ENCODE assay signal across 14 mouse cellular contexts in the genomic region with DNA sequence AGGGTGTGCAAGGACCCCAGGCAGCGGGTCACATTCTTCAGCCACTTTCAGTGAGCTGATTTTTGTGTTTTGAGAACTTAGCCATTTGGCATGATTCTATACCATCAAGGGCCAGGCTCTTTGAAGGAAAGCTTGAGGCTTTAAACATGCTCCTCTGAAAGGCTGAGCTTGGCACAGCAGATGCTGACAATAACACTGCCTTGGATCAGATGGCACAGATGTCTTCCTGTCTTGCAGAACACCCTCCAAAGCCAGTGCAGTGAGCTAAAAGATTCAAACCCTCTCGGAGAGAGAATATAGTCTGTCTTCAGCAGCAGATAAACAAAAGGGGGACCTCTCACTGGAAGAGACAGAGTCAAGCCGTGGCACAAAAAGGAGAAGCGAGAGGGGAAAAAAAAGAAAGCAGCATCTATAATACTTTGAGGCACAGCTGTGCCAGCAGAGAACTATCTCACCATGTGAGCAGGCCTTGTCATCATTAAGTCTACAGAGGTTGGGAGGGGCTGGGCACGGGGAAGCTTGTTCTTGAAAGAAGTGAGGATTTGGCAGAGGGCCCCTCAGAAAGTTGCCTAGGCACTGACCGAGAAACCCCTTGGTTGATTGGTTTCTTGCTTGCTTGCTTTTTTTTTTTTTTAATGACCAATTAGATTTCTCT. TPM values are rescaled to one million over a fixed set of nuclear protein-coding genes. Genes with fewer than 3 reads are reported as not detected.
DNase-seq lines count a peak whose midpoint lies in the region; ATAC-seq and TF ChIP-seq lines count a peak whose summit lies in the region.
"Had no signal": no experiment of that assay in that cellular context is flagged by ENCODE, and none has a peak within 500 bp of the region (broad histone marks: within the 10 kb centered on the region; RNA-seq: fewer than 3 reads in every experiment).

No protein-coding gene starts in this region.

- no peak for TF ChIP-seq CTCF in hindbrain, postnatal 0 days (IDR thresholded peaks at IDR 0.05; ENCODE audit: low read depth)

- H3K27me3 ChIP-seq in hindbrain, postnatal 0 days (ENCODE audit: insufficient read depth, low read length): no peaks in the 10 kb centered on the region
- peaks cover 6% of the 10 kb centered on the region; the same call in 1 of the 2 replicates for H3K27me3 ChIP-seq in hindbrain, embryonic 12.5 days
- H3K27me3 ChIP-seq in embryonic facial prominence, embryonic 13.5 days: no peaks in the 10 kb centered on the region
- no peaks in the 10 kb centered on the region for H3K27me3 ChIP-seq in limb, embryonic 15.5 days

- 0 out of 2 replicates have a peak, but pooled peaks have one; percentile 21 for ATAC-seq in hindbrain, postnatal 0 days
- no peak for ATAC-seq in hindbrain, embryonic 12.5 days (ENCODE audit: low FRiP score)
- no peak for ATAC-seq in embryonic facial prominence, embryonic 13.5 days (ENCODE audit: insufficient number of reproducible peaks, insufficient read depth, low FRiP score, low TSS enrichment, low read depth)
- no peak for ATAC-seq in limb, embryonic 15.5 days (ENCODE audit: insufficient number of reproducible peaks, low FRiP score, low TSS enrichment, low read depth)
- no peak for ATAC-seq in CD4-positive, CD25-positive, alpha-beta regulatory T cell, adult 4 months

- no peak overlapping the region for H3K4me2 ChIP-seq in hindbrain, postnatal 0 days (ENCODE audit: low read depth, low read length)
- H3K4me2 ChIP-seq in hindbrain, embryonic 12.5 days (replicated peaks): no peak overlapping the region
- peak overlapping the region; percentile 11; the same call in 1 of the 2 replicates for H3K4me2 ChIP-seq in embryonic facial prominence, embryonic 13.5 days
- H3K4me2 ChIP-seq in limb, embryonic 15.5 days: no peak overlapping the region

- H3K36me3 ChIP-seq in hindbrain, postnatal 0 days (ENCODE audit: insufficient read depth, low read length): no peaks in the 10 kb centered on the region
- H3K36me3 ChIP-seq in hindbrain, embryonic 12.5 days: no peaks in the 10 kb centered on the region
- H3K36me3 ChIP-seq in embryonic facial prominence, embryonic 13.5 days: no peaks in the 10 kb centered on the region
- no peaks in the 10 kb centered on the region for H3K36me3 ChIP-seq in limb, embryonic 15.5 days

- 32% methylated on average over 6 of the region's 6 CpGs for WGBS in hindbrain, postnatal 0 days
- 65% methylated on average over 6 of the region's 6 CpGs for WGBS in hindbrain, embryonic 12.5 days
- 48% methylated on average over 6 of the region's 6 CpGs for WGBS in embryonic facial prominence, embryonic 13.5 days
- WGBS in limb, embryonic 15.5 days: 45% methylated on average over 6 of the region's 6 CpGs

- H3K9me3 ChIP-seq in hindbrain, postnatal 0 days (ENCODE audit: low read length): no peaks in the 10 kb centered on the region
- no peaks in the 10 kb centered on the region for H3K9me3 ChIP-seq in hindbrain, embryonic 12.5 days (replicated peaks)
- no peaks in the 10 kb centered on the region for H3K9me3 ChIP-seq in embryonic facial prominence, embryonic 13.5 days
- no peaks in the 10 kb centered on the region for H3K9me3 ChIP-seq in limb, embryonic 15.5 days
- H3K9me3 ChIP-seq: megakaryocyte, embryonic 14.5 days had no signal

- H3K9ac ChIP-seq in hindbrain, postnatal 0 days (replicated peaks; ENCODE audit: low read length): no peak overlapping the region
- H3K9ac ChIP-seq in hindbrain, embryonic 12.5 days: no peak overlapping the region
- peak overlapping the region; percentile 51; the same call in 1 of the 2 replicates for H3K9ac ChIP-seq in embryonic facial prominence, embryonic 13.5 days
- H3K9ac ChIP-seq in limb, embryonic 15.5 days: no peak overlapping the region

- peak overlapping the region; percentile 17; the same call in 1 of the 2 replicates for H3K27ac ChIP-seq in hindbrain, postnatal 0 days
- no peak overlapping the region; the same call in 1 of the 2 replicates for H3K27ac ChIP-seq in hindbrain, embryonic 12.5 days
- H3K27ac ChIP-seq in embryonic facial prominence, embryonic 13.5 days: peak overlapping the region; percentile 92
- H3K27ac ChIP-seq in limb, embryonic 15.5 days: peak overlapping the region; percentile 88

- H3K4me3 ChIP-seq in hindbrain, postnatal 0 days (ENCODE audit: low read length): no peak overlapping the region
- no peak overlapping the region for H3K4me3 ChIP-seq in hindbrain, embryonic 12.5 days
- no peak overlapping the region for H3K4me3 ChIP-seq in embryonic facial prominence, embryonic 13.5 days
- no peak overlapping the region for H3K4me3 ChIP-seq in limb, embryonic 15.5 days
- H3K4me3 ChIP-seq: megakaryocyte, embryonic 14.5 days had no signal

- peak; percentile 53 for DNase-seq in hindbrain, postnatal 0 days (ENCODE audit: low spot score)
- DNase-seq in A20 (ENCODE audit: low read depth, low spot score): peak; percentile 88
- DNase-seq in kidney, adult 18-20 months: no peak
- no peak for DNase-seq in kidney, postnatal 4 days
- DNase-seq: cerebellum, postnatal 36 days; liver; right cerebral cortex, postnatal 25 days had no signal

- peaks cover 9% of the 10 kb centered on the region; the same call in 1 of the 2 replicates for H3K4me1 ChIP-seq in hindbrain, postnatal 0 days (ENCODE audit: insufficient read depth, low read length)
- H3K4me1 ChIP-seq in hindbrain, embryonic 12.5 days: peaks cover 4% of the 10 kb centered on the region; the same call in 1 of the 2 replicates
- H3K4me1 ChIP-seq in embryonic facial prominence, embryonic 13.5 days: peaks cover 43% of the 10 kb centered on the region
- peaks cover 32% of the 10 kb centered on the region for H3K4me1 ChIP-seq in limb, embryonic 15.5 days

RNA-seq across cellular contexts. Expression of gene Cpn2, which starts 4.8 kb away (rescaled TPM):
- total RNA-seq in hindbrain, postnatal 0 days (2014; rRNA removed): under 0.01 TPM in 1 of 2 replicates, not detected in the other
- polyA plus RNA-seq in hindbrain, postnatal 0 days (2015; fragmentation: Nextera tagmentation; extraction: Ambion mirVana): not detected in 2 replicates
- not detected in 2 replicates for polyA plus RNA-seq in hindbrain, embryonic 12.5 days (2016; fragmentation: Nextera tagmentation; extraction: Ambion mirVana)
- polyA plus RNA-seq in embryonic facial prominence, embryonic 13.5 days (2015; fragmentation: Nextera tagmentation; extraction: Ambion mirVana): 0.10 TPM in 1 of 2 replicates, not detected in the other
- polyA plus RNA-seq in limb, embryonic 15.5 days (2015; fragmentation: Nextera tagmentation; extraction: Ambion mirVana): not detected in 2 replicates
- polyA plus RNA-seq in CD4-positive, CD25-positive, alpha-beta regulatory T cell, adult 4 months (2017; shearing (Covaris generic)): not detected
- polyA plus RNA-seq: kidney, embryonic 16.5 days; neural tube, embryonic 11.5 days had no signal

RNA-seq across cellular contexts. Expression of gene Lrrc15, which starts 11.0 kb away (rescaled TPM):
- 0.04 and 0.16 TPM in 2 replicates for total RNA-seq in hindbrain, postnatal 0 days (2014; rRNA removed)
- 0.09 and 0.14 TPM in 2 replicates for polyA plus RNA-seq in hindbrain, postnatal 0 days (2015; fragmentation: Nextera tagmentation; extraction: Ambion mirVana)
- 0.53 and 1.3 TPM in 2 replicates for polyA plus RNA-seq in hindbrain, embryonic 12.5 days (2016; fragmentation: Nextera tagmentation; extraction: Ambion mirVana)
- 1.1 and 1.4 TPM in 2 replicates for polyA plus RNA-seq in embryonic facial prominence, embryonic 13.5 days (2015; fragmentation: Nextera tagmentation; extraction: Ambion mirVana)
- polyA plus RNA-seq in limb, embryonic 15.5 days (2015; fragmentation: Nextera tagmentation; extraction: Ambion mirVana): 1.8 and 2.1 TPM in 2 replicates
- not detected for polyA plus RNA-seq in CD4-positive, CD25-positive, alpha-beta regulatory T cell, adult 4 months (2017; shearing (Covaris generic))

RNA-seq across cellular contexts. Expression of gene Gp5, which starts 38.5 kb away (rescaled TPM):
- total RNA-seq in hindbrain, postnatal 0 days (2014; rRNA removed): 0.58 and 1.3 TPM in 2 replicates
- 0.72 and 1.0 TPM in 2 replicates for polyA plus RNA-seq in hindbrain, postnatal 0 days (2015; fragmentation: Nextera tagmentation; extraction: Ambion mirVana)
- 1.4 and 1.6 TPM in 2 replicates for polyA plus RNA-seq in hindbrain, embryonic 12.5 days (2016; fragmentation: Nextera tagmentation; extraction: Ambion mirVana)
- 1.1 and 1.6 TPM in 2 replicates for polyA plus RNA-seq in embryonic facial prominence, embryonic 13.5 days (2015; fragmentation: Nextera tagmentation; extraction: Ambion mirVana)
- 0.48 and 0.55 TPM in 2 replicates for polyA plus RNA-seq in limb, embryonic 15.5 days (2015; fragmentation: Nextera tagmentation; extraction: Ambion mirVana)
- not detected for polyA plus RNA-seq in CD4-positive, CD25-positive, alpha-beta regulatory T cell, adult 4 months (2017; shearing (Covaris generic))

Comparison
In these comparisons a context has a peak if more than half of its experiments do, and no peak if none do; other contexts are left out.
1. DNase-seq: peak in hindbrain, postnatal 0 days (single experiment) and A20 (single experiment); none in kidney, adult 18-20 months (single experiment) and kidney, postnatal 4 days (0 of 2).